Mouse (Mus musculus) mouse embryonic stem cell (cell line): ENCODE data around the gene Mrpl49.

Experiments used
- in situ Hi-C, 2 experiments: fragments of 300-500 bp; cut with MboI; formaldehyde crosslinking; loops; 1 replicate in 1 of 2; 3 replicates in 1 of 2; pipeline ENCODE4 v1.14.3; 2019 to 2020; ENCODE audit warnings: low sequenced_read_pairs in 2 of 2, low pct_unique_long_range_greater_than_20kb in 1 of 2, mixed read lengths in 1 of 2; ENCODE audit not compliant: unreplicated experiment in 1 of 2

Gene Mrpl49

DNA sequence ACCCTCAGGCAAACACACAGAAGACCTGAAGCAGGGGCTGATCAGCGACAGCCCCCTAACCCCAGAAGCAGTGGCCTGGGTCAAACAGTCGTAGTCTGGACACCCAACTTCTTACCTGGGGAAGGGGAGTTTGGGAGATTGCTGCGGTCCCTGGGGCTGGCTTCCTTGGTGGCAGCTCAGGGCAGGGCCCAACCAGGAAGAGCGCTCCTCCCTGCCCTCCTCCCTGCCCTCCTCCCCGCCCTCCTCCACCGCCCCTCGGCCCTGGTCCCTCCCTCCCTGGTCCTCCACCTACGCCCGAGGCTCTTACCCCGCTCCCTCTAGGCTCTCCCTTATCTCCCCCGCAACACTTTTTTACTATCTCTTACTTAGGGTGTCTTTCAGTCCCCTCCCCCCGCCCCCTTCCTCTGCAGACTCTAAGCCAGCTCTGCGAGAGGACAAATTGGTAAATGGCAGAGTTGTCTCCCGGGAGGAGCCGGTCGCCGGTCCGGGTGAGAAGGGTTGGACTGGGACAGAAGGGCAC is 42.5 kb downstream of the Mrpl49 start:
- in situ Hi-C loops = loop anchor here (5.0 to 10.0 kb wide), 2 partner anchors 53 to 110 kb away; partner anchors contain the start of genes Pola2 (in 1 of the 2) and Snx15 (in 1 of the 2)

DNA sequence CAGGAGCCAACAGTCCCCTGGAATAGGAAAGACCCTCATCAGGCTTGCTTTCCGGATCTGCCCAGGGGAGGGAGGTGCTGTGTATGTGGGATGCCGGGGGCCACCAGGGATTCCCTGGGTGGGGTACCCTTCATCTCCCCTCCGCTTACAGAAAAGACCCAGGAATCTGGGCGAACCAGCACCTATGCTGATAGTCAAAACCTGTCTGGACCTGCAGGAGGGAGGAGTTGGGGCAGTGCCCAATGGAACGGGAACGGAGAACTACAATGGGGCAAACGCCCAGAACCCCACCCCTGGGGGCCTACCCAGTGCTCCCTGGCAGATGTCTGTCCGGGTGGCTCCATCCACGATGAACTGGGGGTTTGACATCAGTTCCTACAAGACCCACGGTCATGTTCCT is 43.9 kb downstream of the Mrpl49 start:
- in situ Hi-C loops = loop anchor here in 1 of 2 experiments (10.0 kb wide), 1 partner anchor 111 kb away; the partner anchor contains the start of gene Snx15

DNA sequence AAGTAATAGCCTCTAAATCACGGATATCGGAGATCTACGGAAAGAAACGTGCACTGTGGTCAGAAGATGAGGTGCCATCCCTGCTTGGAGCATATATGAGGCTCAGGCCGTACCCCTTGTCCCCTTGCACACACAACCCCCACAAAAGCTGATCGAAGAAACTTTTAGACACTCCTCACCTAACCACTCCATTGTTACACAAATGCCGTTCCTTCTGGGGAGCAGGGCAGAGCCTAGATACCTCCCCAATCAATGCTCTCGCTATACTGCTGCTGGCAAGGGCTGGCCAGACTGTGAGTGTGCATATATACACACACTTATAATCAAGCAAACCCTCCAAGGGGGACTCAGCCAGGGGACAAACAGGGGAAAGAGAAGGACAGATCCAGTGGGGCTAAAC is 48.4 kb downstream of the Mrpl49 start:
- in situ Hi-C loops = no loop called here

DNA sequence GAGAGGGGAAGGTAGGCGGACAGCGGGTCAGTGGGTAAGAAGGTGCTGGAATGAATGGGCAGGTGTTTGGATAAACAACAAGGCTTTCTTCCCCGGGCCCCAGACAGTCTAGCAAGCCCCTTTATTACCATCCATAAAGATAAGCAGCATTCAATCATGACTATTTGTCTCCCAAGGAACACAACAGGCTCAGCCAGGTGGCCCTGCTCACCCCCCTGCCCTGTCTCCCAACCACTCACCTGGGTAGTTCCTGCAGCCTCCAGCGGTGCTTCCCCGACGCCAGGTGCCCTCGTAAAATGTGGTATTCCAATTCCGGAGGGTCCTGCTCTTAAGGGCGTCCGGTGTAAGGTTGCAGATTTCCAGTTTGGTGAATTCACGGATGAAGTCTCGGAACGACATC is 50.6 kb downstream of the Mrpl49 start:
- in situ Hi-C loops = no loop called here

DNA sequence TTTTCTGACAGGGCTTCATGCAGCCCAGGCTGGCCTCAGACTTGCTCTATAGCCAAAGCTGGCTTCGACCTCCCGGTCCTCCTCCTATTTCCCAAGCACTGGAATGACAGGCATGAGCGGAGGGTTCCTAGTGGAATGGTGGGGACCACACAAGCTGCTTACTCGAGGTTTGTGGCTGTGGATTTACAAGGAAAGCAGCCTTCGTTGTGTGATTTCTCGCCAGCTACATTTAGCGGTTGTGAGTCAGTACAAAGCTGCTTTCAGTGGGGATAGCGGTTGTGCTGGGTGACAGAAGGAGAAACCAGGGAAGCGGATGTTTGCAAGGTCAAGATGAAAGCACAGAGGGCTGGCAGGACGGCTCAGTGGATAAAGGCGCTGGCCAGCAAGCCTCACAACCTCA is 52.0 kb downstream of the Mrpl49 start:
- in situ Hi-C loops = no loop called here
